ENCODE assay signal across 29 mouse cellular contexts in genomic region chr1:125721104-125721758, GRCm38 (mm10). TPM values are rescaled to one million over a fixed set of nuclear protein-coding genes. Genes with fewer than 3 reads are reported as not detected.
DNase-seq lines count a peak whose midpoint lies in the region; ATAC-seq and TF ChIP-seq lines count a peak whose summit lies in the region.
"Had no signal": no experiment of that assay in that cellular context is flagged by ENCODE, and none has a peak within 500 bp of the region (broad histone marks: within the 10 kb centered on the region; RNA-seq: fewer than 3 reads in every experiment).

No protein-coding gene starts in this region.

- TF ChIP-seq EP300 in liver, postnatal 0 days (IDR thresholded peaks at IDR 0.05; ENCODE audit: low read depth): no peak

- no peaks in the 10 kb centered on the region for H3K9me3 ChIP-seq in liver, postnatal 0 days (ENCODE audit: low read length)
- no peaks in the 10 kb centered on the region for H3K9me3 ChIP-seq in intestine, embryonic 16.5 days (ENCODE audit: control insufficient read depth, low read length)
- H3K9me3 ChIP-seq: forebrain, embryonic 10.5 days; forebrain, embryonic 13.5 days; heart, embryonic 12.5 days; heart, embryonic 15.5 days had no signal

- intact Hi-C loops in gastrocnemius, postnatal 36 days (cut with DNase I): no loop called here

- no peak for TF ChIP-seq CTCF in liver, postnatal 0 days (IDR thresholded peaks at IDR 0.05; ENCODE audit: low read depth)
- no peak for TF ChIP-seq CTCF in small intestine, adult 2 months (IDR thresholded peaks at IDR 0.05; ENCODE audit: extremely low read depth, insufficient read length, insufficient replicate concordance, low read depth, low read length)
- TF ChIP-seq CTCF in thymus, adult 2 months (IDR thresholded peaks at IDR 0.05; ENCODE audit: borderline replicate concordance, control insufficient read depth, extremely low read depth, insufficient read depth, low read length, poor library complexity): no peak

- no peak overlapping the region for H3K9ac ChIP-seq in liver, postnatal 0 days (replicated peaks)
- no peak overlapping the region for H3K9ac ChIP-seq in intestine, embryonic 16.5 days (ENCODE audit: low read depth, low read length)
- H3K9ac ChIP-seq: forebrain, embryonic 13.5 days; heart, embryonic 12.5 days; heart, embryonic 15.5 days; hindbrain, embryonic 14.5 days had no signal

- H3K4me1 ChIP-seq in liver, postnatal 0 days (ENCODE audit: insufficient read depth): no peaks in the 10 kb centered on the region
- peaks cover 6% of the 10 kb centered on the region for H3K4me1 ChIP-seq in intestine, embryonic 16.5 days (ENCODE audit: control insufficient read depth, insufficient read depth, low read length)
- peaks cover 9% of the 10 kb centered on the region; the same call in 1 of the 2 replicates for H3K4me1 ChIP-seq in small intestine, adult 2 months (ENCODE audit: control insufficient read depth, insufficient read depth, insufficient read length, low read length)
- H3K4me1 ChIP-seq in thymus, adult 2 months (replicated peaks; ENCODE audit: control insufficient read depth, insufficient read depth, low read length): no peaks in the 10 kb centered on the region
- H3K4me1 ChIP-seq: forebrain, embryonic 10.5 days had no signal

- H3K27ac ChIP-seq in liver, postnatal 0 days (ENCODE audit: low read depth): no peak overlapping the region
- H3K27ac ChIP-seq in intestine, embryonic 16.5 days (ENCODE audit: low read length): peak overlapping the region; percentile 17; the same call in 1 of the 2 replicates
- peak overlapping the region; percentile 29; the same call in 1 of the 2 replicates for H3K27ac ChIP-seq in small intestine, adult 2 months (ENCODE audit: insufficient read depth, low read depth, low read length)
- H3K27ac ChIP-seq in thymus, adult 2 months (ENCODE audit: control insufficient read depth, insufficient read depth, low read length): no peak overlapping the region
- H3K27ac ChIP-seq: forebrain, embryonic 10.5 days; forebrain, embryonic 13.5 days; heart, embryonic 15.5 days; hindbrain, embryonic 14.5 days; hindbrain, postnatal 0 days had no signal

- no peak overlapping the region for H3K4me2 ChIP-seq in liver, postnatal 0 days (ENCODE audit: low read depth, low read length)
- H3K4me2 ChIP-seq in intestine, embryonic 16.5 days (ENCODE audit: low read depth, low read length): no peak overlapping the region
- H3K4me2 ChIP-seq: forebrain, embryonic 13.5 days; heart, embryonic 12.5 days; heart, embryonic 15.5 days; hindbrain, embryonic 14.5 days had no signal

- peak; percentile 54; the same call in 1 of the 2 replicates for ATAC-seq in liver, postnatal 0 days
- peak; percentile 93 for ATAC-seq in intestine, embryonic 16.5 days
- ATAC-seq: CD4-positive, CD25-positive, alpha-beta regulatory T cell, adult 4 months; forebrain, embryonic 13.5 days; forebrain, embryonic 16.5 days; hindbrain, postnatal 0 days had no signal

- no peak for TF ChIP-seq POLR2A in small intestine, adult 2 months (IDR thresholded peaks at IDR 0.05; ENCODE audit: low read depth, low read length)
- TF ChIP-seq POLR2A in thymus, adult 2 months (IDR thresholded peaks at IDR 0.05; ENCODE audit: control insufficient read depth, extremely low read depth, insufficient read depth, low read length, poor library complexity): no peak

- H3K27me3 ChIP-seq in liver, postnatal 0 days (ENCODE audit: insufficient read depth, low read length): no peaks in the 10 kb centered on the region
- no peaks in the 10 kb centered on the region for H3K27me3 ChIP-seq in intestine, embryonic 16.5 days (replicated peaks; ENCODE audit: control insufficient read depth, insufficient read depth, low read length)
- H3K27me3 ChIP-seq in small intestine, adult 2 months (ENCODE audit: control insufficient read depth, insufficient read depth, low read length): no peaks in the 10 kb centered on the region
- no peaks in the 10 kb centered on the region for H3K27me3 ChIP-seq in thymus, adult 2 months (ENCODE audit: control insufficient read depth, insufficient read depth, low read length)
- H3K27me3 ChIP-seq: forebrain, embryonic 13.5 days; heart, embryonic 12.5 days; heart, embryonic 15.5 days had no signal

- no peak overlapping the region for H3K4me3 ChIP-seq in liver, postnatal 0 days (ENCODE audit: low read depth, low read length)
- H3K4me3 ChIP-seq in intestine, embryonic 16.5 days (ENCODE audit: low read length): no peak overlapping the region
- H3K4me3 ChIP-seq in small intestine, adult 2 months (ENCODE audit: low read depth, low read length): no peak overlapping the region
- no peak overlapping the region for H3K4me3 ChIP-seq in thymus, adult 2 months (ENCODE audit: control insufficient read depth, insufficient read depth, low read length)
- H3K4me3 ChIP-seq: forebrain, embryonic 10.5 days; forebrain, embryonic 13.5 days; heart, embryonic 12.5 days; heart, embryonic 15.5 days had no signal

- 79% methylated on average over 12 of the region's 12 CpGs for WGBS in liver, postnatal 0 days (ENCODE audit: insufficient replicate concordance)
- WGBS in intestine, embryonic 16.5 days: 86% methylated on average over 12 of the region's 12 CpGs
- WGBS in small intestine, adult 2 months: 61% methylated on average over 12 of the region's 12 CpGs
- WGBS in thymus, adult 2 months: 95% methylated on average over 12 of the region's 12 CpGs

- H3K36me3 ChIP-seq in liver, postnatal 0 days (replicated peaks; ENCODE audit: insufficient read depth, low read length): no peaks in the 10 kb centered on the region
- no peaks in the 10 kb centered on the region for H3K36me3 ChIP-seq in intestine, embryonic 16.5 days (ENCODE audit: control insufficient read depth, insufficient read depth, low read length)
- H3K36me3 ChIP-seq in small intestine, adult 2 months (ENCODE audit: control insufficient read depth, insufficient read depth, low read length): no peaks in the 10 kb centered on the region
- H3K36me3 ChIP-seq in thymus, adult 2 months (ENCODE audit: control insufficient read depth, insufficient read depth, low read length): no peaks in the 10 kb centered on the region
- H3K36me3 ChIP-seq: forebrain, embryonic 10.5 days; heart, embryonic 12.5 days; heart, embryonic 15.5 days had no signal

- no peak for DNase-seq in liver, postnatal 0 days
- no peak for DNase-seq in liver
- DNase-seq in gastrocnemius, postnatal 36 days: no peak
- DNase-seq in embryo, embryonic 10.5 days (ENCODE audit: low spot score): no peak
- no peak for DNase-seq in thymus, adult 2 months
- DNase-seq: adrenal gland, adult 2 months; adrenal gland, postnatal 14 days; cerebellum, adult 11-12 months; cerebellum, adult 8-10 months; cerebellum, postnatal 10 days; cerebellum, postnatal 36 days; gastrocnemius, postnatal 10 days; heart, adult 18-20 months; heart, postnatal 10 days; heart, postnatal 4 days had no signal

RNA-seq across cellular contexts. Expression of gene Gpr39, which starts 44.4 kb away (rescaled TPM):
- 3.4 and 3.7 TPM in 2 replicates for polyA plus RNA-seq in liver, postnatal 0 days (2015; fragmentation: Nextera tagmentation; extraction: Ambion mirVana)
- polyA plus RNA-seq in intestine, embryonic 16.5 days (2015; fragmentation: Nextera tagmentation; extraction: Ambion mirVana): 8.7 and 9.0 TPM in 2 replicates
- 10.6 and 45.4 TPM in 2 replicates for polyA plus RNA-seq in small intestine, adult 2 months (2012; rRNA removed)
- not detected for total RNA-seq in gastrocnemius, postnatal 36 days (2021)
- polyA plus RNA-seq in thymus, adult 2 months (2012; rRNA removed): 0.20 and 0.57 TPM in 2 replicates
- total RNA-seq: gastrocnemius, adult 18-20 months; gastrocnemius, postnatal 4 days; MEL had no signal
- polyA plus RNA-seq: CD4-positive, CD25-positive, alpha-beta regulatory T cell, adult 4 months; embryonic facial prominence, embryonic 11.5 days; forebrain, embryonic 10.5 days; forebrain, embryonic 13.5 days; forebrain, embryonic 16.5 days; hindbrain, embryonic 14.5 days had no signal

Comparison
In these comparisons a context has a peak if more than half of its experiments do, and no peak if none do; other contexts are left out.
1. H3K27ac ChIP-seq: peak in intestine, embryonic 16.5 days (single experiment) and small intestine, adult 2 months (single experiment); none in liver, postnatal 0 days (single experiment) and thymus, adult 2 months (single experiment).